Mouse (Mus musculus) testis, postnatal 14 days (tissue): ENCODE results near the gene Mrps18a.

Experiments
- DNase-seq: peaks from one replicate; pipeline ENCODE4 v3.0.0; 2021; ENCODE audit warnings: low spot score

Gene Mrps18a

DNA sequence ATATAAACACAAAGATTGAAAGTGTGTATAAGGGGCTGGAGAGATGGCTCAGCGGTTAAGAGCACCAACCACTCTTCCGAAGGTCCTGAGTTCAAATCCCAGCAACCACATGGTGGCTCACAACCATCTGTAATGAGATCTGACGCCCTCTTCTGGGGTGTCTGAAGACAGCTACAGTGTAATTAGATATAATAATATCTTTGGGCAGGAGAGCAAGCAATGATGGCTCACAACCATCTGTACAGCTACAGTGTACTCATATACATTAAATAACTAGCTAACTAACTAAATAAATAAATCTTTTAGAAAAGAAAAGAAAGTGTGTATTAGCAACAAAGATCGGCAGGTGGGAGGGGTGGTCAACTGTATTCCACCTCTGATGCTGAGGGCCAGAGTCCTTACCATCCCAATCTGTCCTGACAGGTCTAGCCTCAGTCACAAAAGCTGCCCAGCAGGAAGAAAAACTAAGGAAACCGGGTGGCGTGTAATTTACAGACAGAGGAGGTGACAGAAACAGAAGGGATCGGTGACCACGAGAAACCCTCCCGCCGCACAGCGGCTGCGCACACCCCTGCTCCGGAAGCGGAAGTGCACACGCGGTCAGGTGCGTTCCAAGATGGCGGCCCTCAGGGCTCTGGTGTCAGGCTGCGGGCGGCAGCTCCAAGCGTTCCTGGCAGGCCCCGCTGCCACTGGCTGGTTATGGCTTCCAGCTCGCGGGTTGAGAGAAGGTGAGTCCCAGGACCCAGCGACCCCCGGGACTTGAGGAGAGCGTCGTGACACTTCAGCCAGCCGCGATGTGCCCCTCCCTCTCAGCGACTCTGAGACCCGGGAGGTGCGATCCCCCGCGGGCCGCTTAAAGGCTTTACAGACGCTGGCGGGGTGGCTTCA is at the start of gene Mrps18a:
Gene Mrps18a, plus strand, starts transcription at position 585 of the 888 bp plus-strand sequence.
- peak; percentile 86 for DNase-seq

DNA sequence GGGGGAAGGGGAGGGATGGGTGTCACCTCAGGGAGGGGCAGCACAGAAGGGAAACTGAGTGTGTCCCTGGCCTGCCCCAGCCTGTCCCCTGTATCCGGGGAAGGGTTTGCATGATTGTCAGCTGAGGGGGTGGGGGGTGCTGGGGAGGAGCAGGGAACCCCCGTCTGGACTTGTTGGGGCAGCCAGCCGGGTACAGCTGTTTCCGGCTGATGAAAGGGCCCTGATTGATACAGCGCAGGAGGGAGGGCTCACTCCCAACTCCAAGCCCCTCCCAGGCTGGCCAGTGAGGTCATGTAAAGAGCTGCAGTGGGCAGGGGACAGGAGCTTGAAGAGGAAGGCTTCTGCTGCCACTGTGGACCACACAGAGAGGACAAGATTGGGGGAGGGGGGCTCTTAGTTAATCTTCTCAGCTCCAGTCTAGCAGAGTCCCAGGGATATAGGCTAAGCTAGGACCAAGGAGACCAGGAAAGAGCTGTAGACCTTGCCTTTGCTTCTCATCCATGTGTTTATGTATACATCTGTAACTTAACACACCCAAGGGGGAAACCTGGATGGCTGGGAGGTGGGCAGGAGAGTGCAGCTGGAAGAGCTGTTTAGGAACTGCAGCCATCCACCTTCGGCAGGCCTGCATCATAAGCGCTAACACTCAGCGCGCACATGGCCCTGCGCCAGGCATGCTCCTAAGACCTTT is 47.4 kb upstream of the Mrps18a start:
- no peak for DNase-seq

DNA sequence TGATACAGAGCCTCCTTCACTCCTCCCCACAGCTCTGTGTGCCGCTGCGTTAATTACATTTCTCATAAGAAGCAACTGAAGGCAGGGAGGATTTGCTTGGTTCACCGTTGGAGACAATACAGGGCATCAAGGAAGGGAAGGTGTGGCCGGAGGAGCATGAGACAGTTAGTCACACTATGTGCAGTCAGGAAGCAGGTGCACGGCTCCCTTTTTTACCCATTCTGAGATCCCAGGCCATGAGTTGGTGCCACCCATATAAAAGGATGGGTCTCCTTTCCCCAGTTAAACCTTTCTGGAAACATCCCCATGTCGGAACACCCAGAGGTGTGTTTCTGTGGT is 46.8 kb upstream of the Mrps18a start:
- DNase-seq: no peak

DNA sequence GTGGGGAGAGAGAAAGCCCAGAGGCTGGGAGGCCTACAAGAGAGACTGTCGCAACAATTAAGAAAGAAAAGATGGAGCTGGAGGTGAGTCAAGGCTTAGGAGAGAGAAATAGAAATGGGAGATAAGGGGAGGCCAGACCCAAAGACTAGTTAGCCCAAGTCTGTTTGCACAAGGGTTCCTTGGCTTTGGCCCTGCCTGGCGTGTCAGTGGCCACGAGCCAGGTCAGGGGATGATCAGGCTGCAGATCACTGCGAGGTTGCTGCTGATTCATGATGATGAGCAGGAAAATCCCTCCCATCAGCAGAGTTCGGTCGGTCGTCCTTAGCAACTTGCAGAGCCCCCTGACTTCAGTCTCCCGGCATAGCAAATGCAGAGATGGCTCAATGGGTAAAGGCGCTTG is 40.7 kb upstream of the Mrps18a start:
- DNase-seq: no peak

DNA sequence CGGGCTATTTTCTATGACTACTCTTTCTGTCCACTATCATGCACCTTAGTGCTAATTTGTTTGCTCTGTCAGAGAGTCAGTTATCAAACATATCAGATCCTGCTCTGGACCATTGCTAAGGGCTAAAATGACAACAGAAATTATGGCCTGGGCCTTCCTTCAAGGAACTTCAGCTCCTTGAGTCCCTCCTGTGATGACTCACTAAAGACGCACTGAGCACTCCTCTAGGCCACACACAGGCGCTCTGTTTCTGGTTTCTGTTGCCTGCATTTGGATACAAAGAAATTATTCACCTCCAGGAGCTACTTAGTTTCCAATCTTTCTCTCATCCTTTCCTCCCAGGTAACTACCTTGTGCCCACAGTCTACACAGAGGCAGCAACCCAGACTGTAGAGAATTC is 39.3 kb upstream of the Mrps18a start:
- DNase-seq: peak; percentile 32

DNA sequence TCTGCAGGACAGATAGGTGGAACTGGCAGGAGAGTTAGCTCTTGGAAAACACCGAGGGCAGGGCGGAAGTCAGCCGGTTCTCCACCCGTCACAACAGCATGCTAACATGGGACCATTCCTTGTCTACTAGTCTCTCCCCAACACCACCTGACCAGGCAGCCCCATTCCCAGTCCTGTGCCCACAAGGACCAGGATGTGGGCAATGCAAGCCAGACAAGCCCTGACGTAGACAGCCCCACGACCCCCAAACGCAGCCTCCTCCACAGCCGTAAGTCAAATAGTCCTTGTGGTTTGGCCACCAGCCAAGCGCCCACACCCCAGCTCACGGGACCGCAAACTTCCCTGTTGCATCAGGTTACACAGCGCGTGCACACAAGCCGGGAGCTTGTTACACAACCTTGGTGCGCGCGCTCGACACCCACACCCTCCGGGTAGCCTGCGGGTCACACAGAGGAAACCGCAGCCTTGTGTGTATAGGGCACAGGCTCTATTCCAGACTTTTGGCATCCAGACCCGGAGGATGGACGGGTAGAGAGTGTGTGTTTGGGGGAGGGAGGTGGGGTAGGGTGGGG is 37.0 kb upstream of the Mrps18a start:
- DNase-seq: peak; percentile 51

DNA sequence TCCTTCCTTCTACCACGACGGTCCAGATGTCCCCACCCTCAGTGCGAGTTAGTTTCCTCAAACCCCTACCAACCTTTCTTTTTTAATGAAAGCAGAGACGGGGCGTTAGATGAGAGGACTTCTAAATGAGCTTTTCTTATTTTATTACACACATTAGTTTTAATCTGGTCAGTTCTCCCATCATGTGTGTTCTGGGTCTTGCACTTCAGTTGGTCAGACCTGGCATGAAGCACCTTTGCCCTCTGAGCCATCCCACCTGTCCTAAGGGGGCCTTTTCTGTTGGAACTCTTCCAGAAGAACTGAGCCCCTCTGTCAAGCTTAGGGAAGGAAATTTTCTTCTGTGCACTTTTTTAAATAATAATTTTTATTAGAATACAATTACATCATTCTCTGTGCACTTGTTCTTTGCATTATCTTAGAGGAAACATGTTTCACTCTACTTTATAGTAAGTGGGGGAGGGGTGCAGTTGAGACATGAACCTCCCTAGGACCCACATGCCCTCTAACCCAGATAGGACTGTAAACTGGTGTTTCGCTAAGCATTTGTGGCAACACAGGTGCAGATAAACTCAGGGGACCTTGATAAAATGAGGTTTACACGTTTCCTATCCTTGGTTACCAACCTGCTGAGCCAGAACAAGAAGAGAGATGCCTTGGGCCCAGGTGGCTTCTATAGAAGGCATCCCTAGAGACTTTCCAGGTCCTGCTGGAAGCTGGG is 36.2 kb upstream of the Mrps18a start:
- DNase-seq: no peak

DNA sequence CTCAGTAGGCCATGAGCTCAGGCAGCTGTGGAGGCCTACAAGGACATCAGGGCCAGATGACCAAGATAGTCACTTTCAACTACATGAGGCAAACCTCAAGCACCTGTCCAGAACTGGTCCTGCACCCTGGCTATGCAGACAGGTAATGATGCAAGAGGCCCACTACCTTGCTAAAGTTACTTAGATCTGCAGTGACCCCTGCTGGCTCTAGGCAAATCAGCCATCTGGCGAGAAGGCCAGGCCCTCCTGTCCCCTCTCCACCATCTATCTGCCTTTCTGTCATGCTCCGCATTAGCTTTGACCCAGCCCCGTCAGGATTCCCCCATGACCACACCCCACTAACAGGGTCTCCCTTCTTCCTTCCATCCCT is 35.7 kb upstream of the Mrps18a start:
- no peak for DNase-seq

DNA sequence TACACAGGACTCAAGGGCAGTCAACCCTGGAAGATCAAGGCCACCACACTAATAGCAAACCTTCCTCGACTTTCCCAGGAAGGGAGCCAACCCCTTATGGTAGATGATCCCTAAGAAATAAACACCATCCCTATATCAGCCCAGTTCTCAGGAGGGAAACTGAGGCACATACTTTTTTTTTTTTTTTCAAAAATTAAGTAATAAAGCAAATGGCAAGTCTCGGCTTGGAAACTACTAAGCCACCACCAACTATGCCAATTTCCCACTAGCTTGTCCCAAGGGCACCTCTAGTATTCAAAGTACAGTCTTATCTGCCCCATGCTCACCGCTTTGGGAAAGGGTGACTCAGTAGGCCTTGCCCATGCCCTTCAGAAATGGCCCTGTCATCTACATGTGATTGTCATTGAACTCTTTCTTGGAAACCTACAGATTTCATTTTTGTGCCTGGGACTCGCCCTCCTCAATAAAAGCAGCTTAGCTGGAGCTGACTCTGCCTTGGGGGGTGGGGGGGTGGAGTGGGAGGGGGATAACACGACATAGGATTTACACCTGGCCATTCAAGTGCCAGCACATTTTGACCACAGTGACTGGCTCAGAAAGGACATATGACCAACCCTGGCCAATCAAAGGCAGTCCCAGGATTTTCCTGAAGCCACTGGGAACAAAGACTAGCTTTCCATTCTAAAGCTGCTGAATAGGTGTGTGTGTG is 35.1 kb upstream of the Mrps18a start:
- no peak for DNase-seq

DNA sequence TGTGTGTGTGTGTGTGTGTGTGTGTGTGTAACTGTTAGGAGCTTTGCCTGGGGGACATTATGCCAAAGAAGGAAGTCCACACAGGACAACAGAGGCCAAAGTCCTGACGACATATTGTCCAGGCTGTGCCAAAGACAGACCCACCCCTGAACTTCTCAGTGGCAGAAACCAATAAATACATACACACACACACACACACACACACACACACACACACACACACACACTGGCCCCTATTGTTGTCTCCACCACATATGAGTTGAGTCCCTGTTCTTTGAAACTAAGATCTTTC is 34.6 kb upstream of the Mrps18a start:
- no peak for DNase-seq

DNA sequence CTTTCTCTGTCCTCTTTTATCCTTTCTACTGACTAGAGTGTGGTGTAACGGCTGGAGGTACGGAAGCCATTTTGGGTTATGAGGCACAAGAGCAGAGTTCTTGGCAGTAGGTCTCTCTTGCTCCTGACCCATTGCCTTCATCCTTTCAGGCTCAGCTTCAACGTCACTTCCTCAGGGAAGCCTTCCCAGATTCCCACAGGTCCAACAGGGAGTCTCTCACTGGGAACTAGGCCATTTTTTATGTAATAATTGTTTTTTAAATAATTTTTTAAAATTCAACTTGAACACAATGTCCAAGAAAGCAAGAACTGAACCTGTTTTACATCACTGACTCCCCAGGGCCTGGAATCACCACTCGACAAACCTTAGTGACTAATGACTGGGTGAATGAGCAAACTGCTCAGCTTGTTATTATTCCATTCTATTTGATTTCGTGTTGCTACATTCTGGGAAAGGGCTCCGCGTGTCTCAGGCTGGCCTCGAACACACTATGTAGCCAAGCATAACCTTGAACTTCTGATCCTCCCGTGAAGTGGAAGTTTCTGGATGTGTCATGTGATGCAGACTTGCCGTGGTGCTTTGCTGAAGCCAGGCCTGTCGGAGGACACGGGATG is 32.8 kb upstream of the Mrps18a start:
- no peak for DNase-seq

DNA sequence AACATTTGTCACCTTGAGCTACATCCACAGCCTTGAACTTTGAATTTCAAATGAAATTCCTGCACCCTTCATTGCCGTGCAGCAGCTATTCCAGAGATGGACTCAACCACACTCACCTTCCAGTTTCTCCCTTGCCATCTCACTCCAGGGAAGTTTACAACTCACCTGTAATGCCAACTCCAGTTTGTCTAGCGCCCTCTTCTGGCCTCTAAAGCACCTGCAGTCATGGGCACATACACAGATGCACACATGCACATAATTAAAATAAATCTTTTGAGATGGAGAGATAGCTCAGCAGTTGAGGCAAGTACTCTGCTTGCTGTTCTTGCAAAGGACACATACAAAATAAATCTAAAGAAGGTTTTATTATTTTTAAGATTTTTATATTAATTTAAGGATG is 31.7 kb upstream of the Mrps18a start:
- no peak for DNase-seq

DNA sequence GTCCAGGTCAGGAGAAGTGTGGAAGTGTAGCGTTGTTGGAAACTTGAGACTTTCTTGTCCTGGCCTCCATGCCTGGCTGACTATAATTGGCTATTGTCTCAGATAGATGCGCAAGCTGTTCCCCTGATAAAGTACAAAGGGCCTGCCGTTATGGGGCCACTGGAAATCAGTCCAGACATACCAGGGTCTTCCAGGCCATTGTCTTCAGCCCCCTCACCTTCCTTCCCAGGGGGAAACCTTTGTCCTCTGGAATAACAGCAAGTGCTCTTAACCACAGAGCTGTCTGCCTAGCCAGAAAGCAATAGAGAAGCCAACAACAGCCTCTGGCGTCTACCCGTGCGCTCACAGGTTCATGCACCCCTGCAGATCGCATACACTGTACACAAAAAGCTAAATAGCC is 30.4 kb upstream of the Mrps18a start:
- no peak for DNase-seq

DNA sequence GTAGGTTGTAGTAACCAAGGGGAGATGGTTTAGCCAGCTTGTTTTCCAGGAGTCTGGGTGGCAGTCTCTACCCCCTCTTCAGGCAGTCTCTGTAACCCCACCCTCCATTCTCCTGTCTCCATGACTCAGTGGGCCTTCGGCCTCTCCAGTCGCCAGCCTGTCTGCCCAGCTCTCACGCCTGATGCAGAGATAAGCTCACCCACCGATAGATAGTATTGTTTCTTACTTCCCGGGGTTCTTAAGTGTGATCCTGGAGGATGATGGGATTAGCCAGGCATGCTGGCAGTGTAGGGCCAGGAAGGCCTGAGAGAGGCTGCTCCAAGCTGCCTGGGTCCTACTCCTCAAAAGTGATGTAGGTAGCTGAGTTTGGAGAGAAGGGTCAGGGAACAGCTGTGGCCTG is 29.7 kb upstream of the Mrps18a start:
- no peak for DNase-seq

DNA sequence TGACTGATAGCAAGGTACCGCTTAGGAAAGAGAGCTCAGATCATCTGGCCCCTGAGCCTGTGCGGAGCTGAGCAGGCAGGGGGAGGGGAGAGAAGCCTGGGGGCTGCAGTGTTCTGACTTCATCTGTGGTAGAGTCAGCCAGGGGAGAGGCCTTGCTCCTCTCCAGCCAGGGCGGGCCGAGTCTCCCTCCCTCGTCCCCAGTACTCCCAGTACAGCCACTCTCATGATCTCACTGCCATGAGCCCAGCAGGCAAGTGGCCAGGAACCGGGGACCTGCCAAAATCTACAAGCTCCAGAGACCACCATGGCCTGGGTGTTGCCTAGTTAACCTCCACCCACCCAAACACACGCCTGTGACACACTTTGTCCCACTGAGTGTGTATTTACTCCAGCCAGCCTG is 29.1 kb upstream of the Mrps18a start:
- no peak for DNase-seq

DNA sequence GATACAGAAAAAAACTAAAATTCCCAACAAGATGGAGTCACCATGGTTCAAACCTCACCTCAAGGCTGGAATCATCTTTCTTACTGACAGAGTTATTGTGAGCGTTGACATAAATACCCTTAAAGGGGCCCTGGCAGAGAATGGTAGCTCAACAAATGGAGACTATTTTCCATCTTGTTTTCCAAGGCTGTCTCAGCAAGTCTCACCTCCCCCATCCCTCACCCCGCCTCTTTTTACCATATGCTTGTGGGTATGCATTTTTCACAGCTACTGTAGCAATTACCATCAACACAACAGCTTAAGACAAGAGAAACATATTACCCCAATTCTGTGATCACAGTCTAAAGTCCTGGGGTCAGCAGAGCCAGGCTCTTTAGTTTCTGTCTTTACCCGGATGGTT is 27.4 kb upstream of the Mrps18a start:
- DNase-seq: no peak

DNA sequence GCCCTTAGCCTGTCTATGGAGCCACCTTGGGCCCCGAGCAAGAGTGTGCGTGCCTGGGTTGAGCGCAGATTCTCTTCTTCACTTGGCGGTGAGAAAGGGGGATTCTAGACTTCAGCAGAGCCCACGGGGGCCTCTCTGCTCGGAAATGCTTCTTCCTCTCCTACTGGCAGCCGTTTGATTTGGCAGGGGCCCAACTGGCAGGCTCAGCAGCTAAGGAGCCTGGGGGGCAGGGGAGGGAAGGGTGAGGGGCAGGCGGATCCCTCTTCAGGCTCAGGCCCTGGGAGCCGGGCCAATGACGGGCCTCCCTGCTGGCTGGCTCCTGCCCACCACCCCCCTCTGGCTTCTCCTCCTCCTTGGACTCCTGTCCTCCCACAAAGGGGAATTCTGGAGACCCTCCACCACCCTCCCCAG is 26.7 kb upstream of the Mrps18a start:
- peak; percentile 69 for DNase-seq

DNA sequence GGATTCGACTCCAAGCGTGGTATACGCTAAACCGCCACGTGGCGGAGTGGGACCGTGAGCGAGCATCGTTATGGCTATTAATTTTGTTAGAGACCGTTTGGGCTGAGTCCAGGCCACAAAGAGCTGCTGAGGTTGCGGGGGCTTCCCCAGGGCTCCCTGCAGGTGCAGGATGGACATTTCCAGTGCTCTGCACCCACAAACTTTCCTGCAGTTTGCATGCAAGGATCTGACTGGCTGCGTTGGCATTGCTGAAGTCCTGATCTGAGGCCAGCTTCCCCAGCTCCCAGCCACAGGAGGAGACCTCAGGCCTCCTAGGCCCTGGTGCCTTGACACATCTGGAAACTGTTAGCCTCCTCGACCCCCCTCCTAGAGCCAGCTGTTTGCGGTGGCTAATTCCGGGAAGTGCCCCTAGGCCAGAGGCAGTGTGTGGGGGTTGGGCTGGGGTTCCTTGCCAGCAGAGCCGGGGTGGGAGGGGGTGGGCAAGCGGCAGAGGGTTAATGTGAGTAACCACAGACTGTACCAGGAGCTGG is 24.4 kb upstream of the Mrps18a start:
- DNase-seq: no peak

DNA sequence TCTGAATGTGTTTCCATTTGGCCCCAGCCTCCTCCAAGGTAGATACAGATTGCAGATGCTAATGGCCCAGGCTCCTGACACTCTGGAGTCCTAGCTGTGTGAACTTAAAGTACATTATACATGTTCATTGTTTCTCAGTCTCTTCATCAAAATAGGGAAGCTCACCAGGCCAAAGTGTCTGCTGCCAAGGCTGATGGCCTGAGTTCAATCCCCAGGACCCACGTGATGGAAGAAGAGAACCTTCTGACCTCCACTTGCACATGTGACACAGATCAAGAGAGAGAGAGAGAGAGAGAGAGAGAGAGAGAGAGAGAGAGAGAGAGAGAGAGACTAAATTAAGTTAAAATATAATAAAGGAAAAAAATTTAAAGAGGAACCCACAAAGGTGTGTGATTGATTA is 19.4 kb upstream of the Mrps18a start:
- DNase-seq: no peak

DNA sequence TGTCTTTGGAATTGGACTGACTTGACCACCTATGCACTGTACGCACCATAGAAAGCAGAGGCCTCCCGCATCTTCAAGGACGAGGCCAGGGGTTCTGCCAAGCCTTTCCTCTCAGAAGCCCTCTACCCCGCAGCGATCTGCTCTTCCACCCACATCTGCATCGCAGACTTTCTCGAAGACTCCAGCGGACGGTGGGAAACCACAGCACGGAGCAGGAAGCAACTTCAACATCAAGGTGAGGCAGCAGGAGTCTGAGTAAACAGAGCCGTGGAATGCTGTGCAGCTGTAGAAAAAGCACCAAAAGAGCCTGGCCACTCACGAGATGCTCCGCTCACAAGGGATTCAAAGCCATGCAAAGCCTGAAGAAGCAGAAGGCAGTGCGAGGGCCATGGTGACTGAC is 18.9 kb upstream of the Mrps18a start:
- no peak for DNase-seq

DNA sequence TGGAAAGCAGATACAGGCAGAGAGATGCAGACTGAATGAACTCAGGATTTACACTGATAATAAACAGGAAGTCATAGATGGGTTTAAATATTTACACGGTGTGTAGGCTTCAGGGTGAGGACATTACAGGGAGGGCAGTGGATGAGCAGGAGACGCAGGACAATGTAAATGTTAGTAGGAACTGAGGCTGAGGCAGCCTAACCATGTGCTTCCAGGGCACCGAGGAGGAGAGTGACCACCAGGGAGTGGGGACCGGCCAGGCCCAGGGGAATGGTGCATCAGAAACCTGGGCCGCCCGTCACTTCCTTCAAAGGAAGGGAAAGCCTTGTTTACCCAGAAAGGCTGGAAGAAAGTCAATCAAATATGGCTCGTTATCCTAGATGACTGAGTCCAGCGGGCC is 12.3 kb upstream of the Mrps18a start:
- no peak for DNase-seq

DNA sequence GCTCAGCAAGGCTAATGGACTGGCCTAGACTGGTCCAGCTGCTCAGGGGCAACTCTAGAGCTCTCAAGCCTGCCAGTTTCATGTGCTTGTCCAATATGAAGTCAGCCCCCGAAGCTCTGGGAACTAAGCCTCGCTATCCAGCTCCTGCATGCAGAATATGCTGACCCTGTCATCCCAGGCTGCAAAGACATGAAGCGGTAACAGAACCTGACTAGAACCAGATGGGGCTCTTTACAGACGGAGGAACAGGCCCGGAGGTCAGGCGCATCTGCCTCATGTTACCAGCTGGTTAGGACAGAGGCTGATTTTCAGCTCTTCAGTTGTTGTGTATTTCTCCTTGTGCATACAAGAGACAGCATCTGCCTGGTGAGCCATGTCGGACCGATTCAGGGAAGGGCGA is 8.9 kb upstream of the Mrps18a start:
- no peak for DNase-seq
